Mouse (Mus musculus) embryo, embryonic 11 days (tissue): Measurements from ENCODE around the gene Frmd4a.

Experiments
- DNase-seq: peaks from one replicate; pipeline ENCODE4 v3.0.0-alpha.2; 2015

The Frmd4a gene

DNA sequence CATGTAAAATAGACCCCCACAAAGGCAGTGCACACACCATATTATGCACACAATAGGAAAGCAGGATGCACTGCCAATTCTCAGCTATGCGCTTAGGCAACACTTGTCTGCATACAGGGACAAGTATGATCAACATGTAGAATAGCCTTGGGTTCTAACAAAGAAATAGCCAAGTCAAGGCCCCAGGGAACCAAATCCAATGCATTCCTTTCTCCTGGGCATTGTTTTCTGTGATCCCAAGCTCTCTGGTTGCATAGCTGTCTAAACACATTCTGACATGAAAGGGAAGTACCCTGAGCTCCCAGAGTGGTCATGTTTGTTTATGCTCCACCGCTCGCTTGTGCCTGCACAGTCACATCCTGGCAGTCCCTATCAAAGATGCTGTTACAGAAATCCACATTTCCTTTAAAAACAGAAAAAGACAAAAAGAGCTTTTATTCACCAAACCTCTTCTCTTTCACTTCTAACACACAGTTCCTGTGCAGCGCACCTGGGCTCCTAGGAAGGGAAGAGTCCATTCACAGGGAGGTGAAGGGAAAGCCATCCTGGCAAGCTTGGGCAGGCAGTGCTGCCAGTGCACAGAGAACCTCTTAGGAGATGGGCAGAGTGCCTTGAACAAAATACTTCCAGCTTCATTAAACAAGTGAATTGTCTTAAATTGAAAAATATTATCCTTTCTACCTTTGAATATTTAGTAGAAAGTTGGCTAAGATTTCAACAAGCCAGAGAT is 124.9 kb downstream of the Frmd4a start:
- peak; percentile 21 for DNase-seq

DNA sequence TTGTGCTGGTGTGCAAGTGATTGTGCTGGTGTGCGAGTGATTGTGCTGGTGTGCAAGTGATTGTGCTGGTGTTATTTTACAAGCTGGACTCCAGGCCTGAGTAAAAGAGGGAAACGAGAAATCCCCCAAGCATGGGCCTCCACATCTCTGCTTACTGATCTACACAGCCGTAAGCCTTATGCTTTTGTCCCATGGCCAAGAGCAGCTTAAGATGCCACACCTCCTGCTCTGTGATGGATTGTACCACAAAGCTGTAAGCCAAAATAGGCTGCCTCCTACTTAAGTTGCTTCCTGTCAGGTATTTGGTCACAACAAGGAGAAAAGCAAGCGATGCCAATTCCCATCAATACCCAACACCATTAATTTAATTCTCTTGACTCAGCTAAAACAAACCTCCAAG is 126.9 kb downstream of the Frmd4a start:
- DNase-seq, result no peak

DNA sequence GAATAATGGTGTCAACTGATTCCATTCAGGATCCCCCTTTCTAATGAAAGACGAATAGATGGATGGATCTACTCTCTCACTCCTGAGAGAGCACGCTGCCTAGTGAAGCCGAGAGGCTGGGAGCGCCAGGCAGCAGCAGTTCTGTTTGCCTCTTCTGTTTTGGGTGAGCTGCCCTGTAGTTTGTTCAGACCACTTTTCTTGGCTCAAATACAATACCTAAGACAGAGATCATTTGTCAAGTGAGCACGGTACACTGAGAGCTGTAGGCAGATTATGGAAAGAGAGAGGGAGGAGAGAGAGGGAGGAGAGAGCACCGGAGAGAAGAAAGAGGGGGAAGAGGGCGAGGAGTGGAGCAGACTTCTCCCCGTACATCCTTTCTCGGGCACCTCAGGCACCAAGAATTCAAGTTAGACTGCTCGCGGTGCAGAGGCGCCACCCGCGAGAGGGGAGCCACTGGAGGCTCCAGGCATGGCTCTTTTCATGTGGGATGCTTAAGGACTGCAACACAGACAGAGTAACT is 135.1 kb downstream of the Frmd4a start:
- DNase-seq, result peak; percentile 59

DNA sequence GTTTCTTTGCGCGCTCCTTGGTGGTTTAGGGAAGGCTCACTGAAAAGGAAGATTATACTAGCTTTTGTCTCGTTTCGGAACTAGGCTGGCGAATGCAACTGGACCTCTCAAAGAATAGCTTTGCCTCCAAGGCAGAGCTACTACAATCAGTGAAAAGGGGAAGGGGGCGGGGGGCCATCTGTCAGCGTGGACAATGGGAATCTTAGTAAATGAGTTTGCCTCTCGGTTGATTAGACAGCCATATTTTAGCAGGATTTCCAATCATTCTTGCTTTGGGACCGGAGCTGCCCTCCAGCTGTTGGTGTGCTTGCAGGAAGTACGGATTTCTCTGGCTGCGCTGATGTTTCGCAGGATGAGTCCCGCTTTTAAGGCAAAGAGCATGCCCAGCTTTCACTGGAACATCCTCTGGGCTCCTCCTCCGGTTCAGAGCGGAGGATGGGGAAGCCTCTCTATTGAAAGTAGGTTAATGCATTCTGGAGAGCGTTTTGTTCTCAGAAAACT is 135.7 kb downstream of the Frmd4a start:
- peak; percentile 78 for DNase-seq

DNA sequence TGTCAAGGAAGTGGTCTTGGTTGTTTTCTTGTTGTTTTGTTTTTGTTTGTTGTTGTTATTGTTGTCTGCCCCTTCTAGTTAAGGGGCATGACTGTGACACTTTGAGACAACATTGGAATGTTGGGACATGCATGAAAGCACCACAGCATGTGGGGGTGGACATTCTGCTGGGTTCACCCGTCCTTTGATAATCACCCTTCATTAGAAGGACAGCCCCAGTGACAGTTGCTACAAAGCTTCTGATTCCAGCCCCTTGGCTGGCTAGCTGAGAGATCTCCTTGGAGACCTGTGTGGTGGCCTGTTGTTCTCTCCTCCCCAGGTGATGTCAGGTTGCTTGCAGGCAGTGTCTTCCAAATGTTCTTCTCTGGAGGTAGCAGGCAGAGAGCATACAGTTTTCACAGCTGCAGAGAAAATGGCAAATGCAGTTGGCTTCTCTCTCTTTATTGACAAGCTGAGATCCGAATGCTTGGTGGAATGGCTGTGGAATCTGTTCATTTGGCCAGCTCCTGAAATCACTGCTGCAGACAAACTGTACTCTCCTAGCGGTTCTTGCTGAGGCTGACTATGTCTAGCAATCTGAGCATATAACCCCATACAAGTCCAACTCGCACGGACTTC is 136.6 kb downstream of the Frmd4a start:
- DNase-seq, result peak; percentile 22

DNA sequence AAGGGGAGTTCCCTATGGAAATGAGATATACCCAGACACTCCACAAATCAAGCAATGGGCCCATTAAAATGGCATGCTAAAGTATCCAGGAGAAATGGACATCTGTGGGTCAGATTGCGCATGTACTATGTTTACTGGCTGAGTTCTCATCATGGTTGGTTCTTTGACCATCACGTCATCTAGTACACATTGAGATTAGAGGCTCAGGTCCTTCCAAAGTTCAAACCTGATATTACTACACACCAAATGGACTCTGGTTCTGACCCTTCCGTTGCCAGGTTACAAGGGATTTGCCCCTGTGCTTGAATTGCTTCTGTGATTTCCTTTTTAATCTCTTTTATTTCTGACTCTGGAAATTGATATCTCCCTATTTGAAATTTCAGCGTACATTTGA is 137.1 kb downstream of the Frmd4a start:
- DNase-seq, result no peak

DNA sequence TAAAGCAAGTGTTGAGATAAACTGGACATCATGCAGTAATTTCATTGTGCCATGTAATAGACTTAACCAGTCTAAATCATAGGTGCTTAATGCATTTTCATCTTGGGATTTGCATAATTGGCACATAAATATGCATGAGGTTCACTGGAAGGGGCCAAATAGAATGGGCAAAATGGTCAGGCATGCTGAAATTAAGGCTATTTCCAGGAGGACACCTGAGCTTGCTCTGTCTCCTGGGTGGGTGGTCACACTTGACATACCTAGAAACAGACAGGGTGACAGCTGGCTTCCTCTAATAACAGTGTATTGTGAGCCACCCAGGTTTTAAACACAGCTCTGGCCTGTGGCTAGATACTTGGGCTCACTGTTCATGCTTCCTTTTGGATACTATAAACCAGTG is 137.9 kb downstream of the Frmd4a start:
- DNase-seq, result no peak

DNA sequence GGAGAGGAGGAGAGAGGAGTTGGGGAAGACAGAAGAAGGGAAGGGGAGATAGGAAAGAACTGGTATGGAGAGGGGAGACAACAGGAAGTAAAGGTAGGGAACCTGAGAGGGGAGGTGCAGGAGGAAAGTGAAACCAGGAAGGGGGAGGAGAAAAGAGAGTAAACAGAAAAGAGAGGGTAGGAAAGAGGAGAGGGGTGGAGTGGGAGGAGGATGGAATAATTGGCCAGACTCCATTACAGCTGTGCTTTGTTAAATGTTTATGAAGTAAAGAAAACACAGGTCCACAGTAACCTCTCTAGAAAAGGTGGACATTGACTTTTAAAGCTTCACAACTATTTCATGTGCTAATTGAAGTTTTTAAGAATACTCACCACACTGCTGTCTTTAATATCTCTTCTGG is 139.0 kb downstream of the Frmd4a start:
- DNase-seq, result no peak

DNA sequence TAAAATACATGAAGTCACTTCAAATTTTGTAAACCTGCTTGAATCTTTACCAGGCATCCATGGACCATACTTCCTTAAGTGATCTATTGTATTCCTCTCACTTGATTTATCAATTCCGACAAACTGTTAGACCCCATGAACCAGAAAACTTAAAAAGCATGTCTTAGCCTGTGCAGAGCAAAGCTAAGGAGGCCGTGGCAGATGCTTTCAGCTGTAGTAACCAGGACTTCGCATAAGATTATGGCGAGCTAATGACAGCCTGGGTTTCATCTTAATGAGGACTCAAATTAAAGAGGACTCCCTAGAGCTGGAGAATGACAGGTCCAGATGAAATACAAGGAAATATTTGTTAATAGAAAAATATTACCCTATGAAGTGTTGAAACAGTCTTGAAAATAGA is 139.9 kb downstream of the Frmd4a start:
- DNase-seq, result no peak

DNA sequence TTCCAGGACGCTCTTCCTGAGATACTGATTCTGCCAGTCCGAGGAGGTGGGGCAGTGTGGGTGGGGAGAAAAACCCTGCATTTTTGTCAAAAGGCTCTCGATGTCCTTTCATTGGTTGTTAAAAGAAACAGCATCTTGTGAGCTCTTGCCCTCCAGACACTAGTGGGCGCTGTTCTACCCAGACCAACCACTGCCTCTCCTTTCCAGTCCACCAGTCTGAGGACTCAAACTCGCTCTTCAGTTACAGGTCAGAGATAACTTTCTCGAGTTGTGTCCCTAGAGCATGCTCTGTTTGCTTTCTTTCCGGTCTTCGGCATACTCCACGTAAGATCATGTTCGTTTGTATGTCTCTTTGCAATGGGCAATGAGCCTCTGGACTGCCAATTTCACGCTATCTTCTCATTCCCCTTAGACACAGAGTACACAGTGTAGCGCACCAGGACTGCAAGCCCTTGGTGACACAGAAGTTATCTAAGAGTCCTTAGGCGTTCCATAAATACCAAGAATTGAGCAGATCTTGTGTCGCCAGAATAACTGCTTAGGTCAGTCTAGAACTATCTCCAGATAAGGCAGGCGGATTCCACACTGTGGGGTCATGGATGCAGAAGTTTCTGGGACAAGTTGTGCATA is 142.2 kb downstream of the Frmd4a start:
- DNase-seq, result no peak

DNA sequence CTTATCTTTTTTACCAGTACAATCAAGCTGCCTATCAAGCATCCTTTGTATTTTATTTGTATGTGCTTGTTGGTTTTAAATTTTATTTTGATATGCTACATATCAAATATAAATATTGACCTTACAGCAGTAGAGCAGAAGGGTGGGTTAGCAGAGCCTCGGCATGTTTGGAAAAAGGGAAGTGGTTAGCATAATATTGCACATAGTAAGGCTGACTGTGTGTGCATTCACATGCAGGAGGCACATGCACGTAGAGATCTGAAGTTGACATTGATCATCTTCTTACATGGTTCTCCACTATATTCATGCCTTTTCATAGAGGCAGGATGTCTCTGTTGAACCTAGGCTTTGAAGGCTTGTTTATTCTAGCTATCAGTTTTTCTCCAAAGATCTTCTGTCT is 148.7 kb downstream of the Frmd4a start:
- no peak for DNase-seq

DNA sequence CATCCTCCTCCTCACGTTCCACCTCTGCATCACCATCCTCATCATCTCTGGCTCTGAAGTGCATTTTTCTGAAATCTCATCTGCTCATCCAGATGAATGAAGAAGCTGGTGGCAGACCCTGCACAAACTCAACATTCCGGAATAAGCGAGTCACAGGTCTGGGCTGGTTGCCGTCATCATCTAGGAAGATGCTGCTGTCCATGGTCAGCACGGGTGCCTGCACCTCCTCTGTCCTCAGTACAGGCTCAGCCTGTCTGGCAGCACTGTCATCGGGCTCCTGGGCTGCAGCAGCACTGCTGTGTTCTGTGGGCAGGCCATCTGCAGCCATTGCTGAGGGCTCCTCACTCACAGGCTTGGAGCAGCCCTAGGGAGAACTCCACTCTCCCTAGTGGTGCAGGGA is 149.6 kb downstream of the Frmd4a start:
- no peak for DNase-seq

DNA sequence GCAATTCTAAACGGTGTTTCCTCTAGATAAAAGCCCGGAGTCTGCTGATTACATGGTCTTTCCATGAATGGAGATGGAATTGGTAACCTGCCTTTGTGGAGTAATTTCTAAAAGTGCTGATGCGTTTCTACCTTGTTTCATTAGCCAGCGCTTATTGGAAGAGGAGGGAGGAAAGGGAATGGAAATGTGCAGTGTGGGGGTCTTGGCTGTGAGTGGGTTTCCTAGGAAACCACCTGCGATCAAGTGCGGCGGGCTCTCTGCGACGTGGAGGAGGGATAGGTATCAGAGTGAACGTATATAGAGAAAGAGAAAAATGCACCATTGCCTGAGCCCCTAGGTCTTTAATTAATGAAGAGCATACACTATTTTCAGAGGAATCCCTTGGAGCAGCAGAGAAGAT is 152.2 kb downstream of the Frmd4a start:
- DNase-seq, result no peak

DNA sequence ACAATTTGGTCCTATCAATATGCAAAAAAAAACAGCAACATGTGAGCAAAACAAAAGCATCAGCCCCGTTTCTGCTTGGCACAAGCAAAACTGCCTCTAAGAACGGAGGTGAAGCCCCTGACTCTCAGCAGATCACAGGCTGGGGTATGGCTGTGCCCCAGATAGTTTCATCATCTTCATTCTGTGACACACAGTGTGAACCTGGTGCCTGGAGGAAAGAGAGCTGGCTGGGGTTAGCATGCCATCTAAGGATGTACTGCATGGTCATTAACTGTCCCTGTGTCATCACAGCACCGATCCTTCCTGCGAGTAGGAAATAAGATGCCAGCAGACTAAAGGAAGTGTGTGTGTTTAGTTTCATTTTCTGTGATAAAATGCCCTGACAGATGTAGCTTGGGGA is 152.7 kb downstream of the Frmd4a start:
- DNase-seq, result no peak

DNA sequence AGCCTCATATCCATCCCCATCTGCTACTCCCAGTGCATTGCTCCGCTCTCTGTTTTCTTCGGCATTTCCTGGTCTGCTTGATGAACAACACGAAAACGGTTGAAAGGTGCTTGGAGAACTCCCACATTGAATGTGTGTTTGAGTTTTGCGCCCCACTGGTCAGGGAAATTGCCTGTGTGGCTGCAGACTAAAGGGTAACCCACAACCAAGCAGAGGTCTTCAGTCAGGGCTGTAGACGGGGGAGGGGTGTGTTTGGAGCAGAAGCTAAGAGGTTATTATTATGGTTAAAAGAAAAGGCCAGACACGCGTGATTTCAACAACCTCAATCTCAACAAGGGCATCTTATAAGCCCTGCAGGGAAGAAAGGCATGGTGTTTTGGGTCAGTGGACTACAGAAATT is 167.5 kb downstream of the Frmd4a start:
- DNase-seq, result no peak

DNA sequence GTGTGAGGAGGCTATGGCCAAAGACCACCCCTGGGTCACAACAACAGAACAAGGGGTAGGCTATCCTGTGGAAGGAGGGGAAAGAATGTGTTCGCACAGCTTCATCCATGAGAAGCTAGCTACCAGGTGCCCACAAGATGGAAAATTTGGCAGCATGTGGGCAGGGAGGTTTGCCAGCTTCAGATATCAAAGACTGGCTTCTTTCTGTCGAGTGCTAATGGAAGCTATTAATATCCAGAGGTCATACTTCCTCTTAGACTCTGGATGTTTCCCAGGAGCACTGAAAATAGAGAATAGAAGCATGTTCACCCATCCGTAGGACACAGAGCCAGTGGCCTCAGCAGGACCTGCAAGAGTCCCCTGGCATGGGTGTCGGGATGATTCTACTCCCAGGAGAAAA is 170.0 kb downstream of the Frmd4a start:
- no peak for DNase-seq

DNA sequence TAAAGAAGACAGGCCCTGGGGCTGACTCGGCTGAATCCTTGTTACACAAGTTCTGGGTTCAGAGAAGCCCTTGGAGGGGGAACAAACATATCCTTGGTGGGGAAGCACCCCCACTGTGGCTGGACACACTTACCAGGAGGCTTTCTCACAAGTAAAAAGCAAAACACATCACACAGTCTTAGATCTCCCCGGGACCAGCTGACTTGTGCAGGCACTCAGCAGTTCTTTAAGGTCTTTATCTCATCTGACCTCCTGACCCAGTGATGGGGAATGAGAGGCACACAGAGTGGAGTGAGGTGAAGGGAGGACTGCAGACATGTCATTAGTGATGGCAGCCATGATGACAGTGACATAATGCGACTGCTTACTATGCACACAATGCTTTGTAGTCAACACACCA is 170.8 kb downstream of the Frmd4a start:
- DNase-seq, result peak; percentile 19

DNA sequence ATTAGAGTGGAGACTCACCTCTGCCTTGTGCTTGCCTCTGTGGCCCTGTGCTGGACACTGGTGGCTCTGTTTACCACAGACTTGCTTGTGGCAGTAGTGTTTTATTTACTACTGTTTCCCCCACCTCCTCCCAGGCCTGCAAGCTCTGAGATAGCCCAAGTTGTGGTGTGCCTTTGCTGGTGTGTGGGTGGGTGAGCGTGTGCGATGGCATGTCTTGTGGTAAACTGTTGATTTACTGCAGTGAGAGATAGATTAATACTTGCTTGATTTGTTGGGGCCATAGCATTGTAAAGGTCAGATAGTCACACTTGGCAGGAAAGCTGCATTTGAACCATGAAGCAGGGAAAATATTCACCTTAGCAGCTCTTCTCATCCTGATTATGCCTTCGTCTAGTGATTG is 172.8 kb downstream of the Frmd4a start:
- no peak for DNase-seq

DNA sequence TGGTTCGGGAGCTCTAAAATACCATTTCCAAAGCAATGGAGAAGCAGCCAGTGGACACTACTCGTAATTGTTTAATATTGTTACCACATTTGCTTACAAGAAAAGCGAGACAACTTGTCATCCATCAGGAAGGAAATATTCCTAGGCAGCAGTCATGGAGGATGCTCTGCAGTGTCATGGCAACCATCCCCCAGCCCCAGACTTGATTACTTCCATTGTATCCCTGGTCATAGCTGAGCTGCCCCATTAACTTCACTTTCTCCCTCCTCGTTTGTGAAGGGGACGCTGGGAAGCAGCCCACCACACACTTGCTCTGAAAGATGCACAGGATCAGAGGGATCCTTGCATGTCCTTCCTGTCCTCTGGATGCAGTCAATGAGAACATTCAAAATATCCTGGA is 173.5 kb downstream of the Frmd4a start:
- peak; percentile 28 for DNase-seq

DNA sequence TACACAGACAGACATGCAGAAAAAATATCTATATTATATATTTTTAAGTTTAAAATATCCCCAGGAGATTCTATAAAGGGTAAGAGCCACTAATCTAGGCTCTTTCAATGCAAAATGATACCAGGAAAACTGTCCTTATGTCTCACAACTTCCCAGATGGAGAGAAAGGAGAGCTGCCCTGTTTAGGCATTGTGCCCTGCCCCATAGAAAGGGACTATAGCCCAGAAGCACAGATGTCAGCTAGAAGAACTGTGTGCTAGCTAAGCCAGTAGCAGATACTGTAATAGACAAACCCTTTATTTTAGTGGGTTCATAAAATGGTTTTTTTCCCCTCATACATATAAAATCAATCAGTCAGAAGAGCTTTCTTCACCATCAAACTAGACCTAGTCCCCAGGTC is 175.7 kb downstream of the Frmd4a start:
- DNase-seq, result no peak

DNA sequence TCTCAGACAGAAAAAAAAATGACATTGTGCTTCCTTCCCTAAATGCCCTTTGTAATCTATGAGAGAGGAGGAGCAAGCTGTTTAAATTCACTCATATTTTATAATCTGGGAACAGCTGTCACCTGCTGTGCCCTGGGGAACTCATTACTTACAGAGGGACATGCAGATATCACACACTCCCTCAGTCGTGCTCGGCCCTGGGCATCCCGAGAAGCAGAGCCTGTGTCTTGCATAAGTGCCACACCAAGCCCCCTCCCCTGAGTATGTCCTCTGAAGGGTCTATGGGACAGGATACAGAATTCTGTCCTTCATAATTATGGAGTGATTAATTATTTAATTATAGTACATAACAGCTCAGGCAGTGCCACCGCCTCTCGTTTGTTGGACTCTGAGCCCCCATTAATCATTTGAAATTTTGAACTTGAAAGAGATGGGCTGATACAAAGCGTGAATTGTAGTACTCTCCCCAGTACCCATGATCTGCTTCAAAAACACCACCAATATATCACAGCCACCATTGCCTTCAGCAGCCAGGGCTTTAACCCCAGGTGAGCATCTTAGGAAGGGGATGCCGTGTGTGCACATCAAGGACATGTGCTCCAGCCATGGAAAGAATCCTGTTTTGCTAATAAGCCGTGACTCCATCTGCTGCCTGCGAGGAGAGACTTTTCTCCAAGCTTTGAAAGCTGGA is 177.0 kb downstream of the Frmd4a start:
- no peak for DNase-seq

DNA sequence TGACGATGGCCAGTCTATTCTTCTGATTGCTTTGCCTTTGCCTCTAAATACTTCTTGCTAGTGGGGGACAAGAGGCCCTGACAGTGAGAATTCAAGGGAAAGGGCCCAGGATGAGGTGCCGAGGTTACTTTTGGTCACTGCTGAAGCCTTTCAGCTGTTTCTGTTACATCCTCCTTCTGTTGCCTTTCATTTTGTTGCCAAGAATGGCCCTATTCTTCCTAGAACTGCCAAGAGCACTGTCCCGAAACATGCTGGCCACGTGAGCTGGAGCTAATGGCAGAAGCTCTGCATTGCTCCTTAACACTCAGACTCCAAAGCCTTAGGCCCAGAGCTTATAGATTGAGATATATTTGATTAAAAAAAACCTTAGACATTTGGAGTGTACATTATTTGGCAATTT is 178.5 kb downstream of the Frmd4a start:
- DNase-seq, result no peak

DNA sequence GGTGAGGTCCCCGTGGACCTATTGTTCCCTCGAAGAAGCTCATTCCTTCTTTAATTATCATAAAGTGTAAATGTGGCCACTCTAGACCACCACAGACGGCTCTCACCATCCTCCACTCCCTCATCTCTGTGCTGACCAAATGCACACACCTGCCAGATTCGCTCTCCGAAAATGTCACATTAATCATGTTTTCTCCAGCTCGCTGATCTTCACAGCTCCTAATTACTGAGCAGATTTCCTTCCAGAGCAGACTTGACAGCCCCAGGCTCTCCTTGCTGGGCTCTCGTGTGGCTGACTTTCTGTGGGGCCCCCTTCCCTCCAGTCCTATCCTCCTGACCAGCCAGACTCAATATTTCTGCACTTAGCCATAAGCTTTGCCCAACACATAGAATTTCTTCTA is 191.7 kb downstream of the Frmd4a start:
- DNase-seq, result no peak

DNA sequence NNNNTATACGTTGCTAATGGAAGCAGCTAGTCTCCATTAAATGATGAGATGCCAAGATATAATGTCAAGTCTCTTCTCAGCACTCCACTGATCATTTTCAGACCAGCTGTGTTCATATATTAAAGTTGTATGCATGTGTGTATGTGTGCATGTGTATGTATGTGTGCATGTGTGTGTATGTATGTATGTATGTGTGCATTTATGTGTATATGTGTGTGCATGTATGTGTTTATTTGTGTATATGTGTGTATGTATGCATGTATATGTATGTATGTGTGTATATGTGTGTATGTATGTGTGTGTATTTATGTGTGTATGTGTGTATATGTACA is 204.9 kb downstream of the Frmd4a start:
- no peak for DNase-seq
